Mouse (Mus musculus): ENCODE measurements around the gene Zfp119b. TPM values are rescaled to one million over a fixed set of nuclear protein-coding genes. Genes with fewer than 3 reads are reported as not detected.

Zfp119b gene
- polyA plus RNA-seq, 1 experiment from 2014 or later: 4.4 TPM

DNA sequence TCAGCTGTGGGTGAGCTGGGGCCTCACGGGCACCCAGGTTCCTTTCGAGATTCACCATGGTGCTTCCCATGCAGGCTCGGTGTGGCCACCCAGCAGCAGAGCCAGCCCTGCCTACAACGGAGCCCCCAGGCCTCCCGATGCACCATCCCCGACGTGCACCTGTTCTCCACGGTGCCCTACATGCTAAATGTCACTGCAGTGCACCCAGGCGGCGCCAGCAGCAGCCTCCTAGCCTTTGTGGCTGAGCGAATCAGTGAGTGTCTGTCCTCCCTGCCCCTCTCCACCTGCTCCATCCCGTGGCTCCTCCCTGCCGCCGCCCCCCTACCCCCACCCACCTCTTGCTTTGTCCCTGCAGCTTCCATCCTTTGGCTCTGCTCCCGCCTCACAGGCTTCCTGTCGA lies 4.9 kb upstream of the Zfp119b start:
- TF ChIP-seq EP300 (IDR thresholded peaks at IDR 0.05; ENCODE audit: low read depth) (no peak), CTCF (IDR thresholded peaks at IDR 0.05; ENCODE audit: low read depth) (no peak)
- Histone ChIP-seq H3K36me3 (replicated peaks; ENCODE audit: insufficient read depth, low read length) (no peaks in the 10 kb centered on the region), H3K27ac (ENCODE audit: low read depth) (no peak overlapping the region), H3K4me2 (ENCODE audit: low read depth, low read length) (peak overlapping the region; percentile 47; the same call in 1 of the 2 replicates), H3K4me1 (ENCODE audit: insufficient read depth) (peaks cover 16% of the 10 kb centered on the region), H3K27me3 (ENCODE audit: insufficient read depth, low read length) (no peaks in the 10 kb centered on the region), H3K4me3 (ENCODE audit: low read depth, low read length) (no peak overlapping the region), H3K9me3 (ENCODE audit: low read length) (no peaks in the 10 kb centered on the region), H3K9ac (replicated peaks) (no peak overlapping the region)
- 40% methylated on average over 16 of the region's 16 CpGs for WGBS (ENCODE audit: insufficient replicate concordance)
- no peak for ATAC-seq
- DNase-seq: peak; percentile 13

DNA sequence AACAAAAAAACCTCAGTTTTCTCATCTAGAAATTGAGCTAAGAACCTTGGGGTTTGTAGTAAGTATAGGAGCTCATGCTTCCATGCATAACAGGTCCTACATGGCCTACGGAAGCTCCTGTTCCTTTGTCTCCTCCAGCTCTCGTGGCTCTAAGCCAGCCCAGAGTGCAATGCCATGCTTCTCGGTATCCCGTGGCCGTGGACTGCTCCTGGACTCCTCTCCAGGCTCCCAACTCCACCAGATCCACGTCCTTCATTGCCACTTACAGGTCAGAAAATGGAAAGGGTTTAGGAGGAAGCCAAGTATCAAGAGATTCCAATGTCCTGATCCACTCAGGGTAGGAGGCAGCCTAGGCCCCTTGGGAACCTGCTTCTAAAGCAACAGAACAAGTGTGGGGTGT lies 4.5 kb upstream of the Zfp119b start:
- H3K4me1 ChIP-seq (ENCODE audit: insufficient read depth): peaks cover 16% of the 10 kb centered on the region
- H3K36me3 ChIP-seq (replicated peaks; ENCODE audit: insufficient read depth, low read length): no peaks in the 10 kb centered on the region
- WGBS (ENCODE audit: insufficient replicate concordance): 61% methylated on average over 6 of the region's 6 CpGs
- H3K27ac ChIP-seq (ENCODE audit: low read depth): no peak overlapping the region
- H3K4me3 ChIP-seq (ENCODE audit: low read depth, low read length): no peak overlapping the region
- H3K9me3 ChIP-seq (ENCODE audit: low read length): no peaks in the 10 kb centered on the region
- ATAC-seq (no peak), DNase-seq (no peak)
- H3K27me3 ChIP-seq (ENCODE audit: insufficient read depth, low read length): no peaks in the 10 kb centered on the region
- H3K4me2 ChIP-seq (ENCODE audit: low read depth, low read length): peak overlapping the region; percentile 47; the same call in 1 of the 2 replicates
- no peak overlapping the region; the same call in 1 of the 2 replicates for H3K9ac ChIP-seq (replicated peaks)
- TF ChIP-seq EP300 (IDR thresholded peaks at IDR 0.05; ENCODE audit: low read depth) (no peak), CTCF (IDR thresholded peaks at IDR 0.05; ENCODE audit: low read depth) (no peak)

DNA sequence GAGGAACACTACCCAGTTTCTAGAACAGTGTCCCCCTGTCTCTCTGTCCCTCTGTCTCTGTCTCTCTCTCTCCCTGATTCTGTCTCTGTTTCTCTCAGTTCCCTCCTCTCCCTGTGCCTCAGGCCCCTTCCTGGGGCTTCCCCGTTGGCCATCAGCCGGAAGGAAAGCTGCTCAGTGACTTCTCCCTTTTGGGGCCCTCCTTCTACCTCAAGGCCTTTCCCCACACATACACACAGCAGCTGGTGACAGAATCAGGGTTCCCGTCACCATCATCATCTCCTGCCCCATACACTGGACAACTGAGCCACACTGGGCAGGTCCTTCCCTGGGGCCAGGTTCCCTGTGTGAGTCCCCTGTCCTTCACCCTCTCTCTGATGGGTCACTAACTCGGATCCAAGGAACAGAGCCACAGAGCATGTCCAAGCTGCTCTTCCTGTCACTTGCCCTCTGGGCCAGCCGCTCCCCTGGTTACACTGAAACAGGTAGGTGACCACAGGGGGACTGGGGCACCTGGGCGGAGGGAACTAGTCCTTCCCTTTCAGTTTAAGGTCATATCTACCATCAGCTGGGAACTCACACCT lies 3.2 kb upstream of the Zfp119b start, which contains the start of gene Ebi3:
Ebi3 (plus strand) TSS at position 194 of the 581 bp plus-strand sequence.
- H3K27me3 ChIP-seq (ENCODE audit: insufficient read depth, low read length): no peaks in the 10 kb centered on the region
- DNase-seq (peak; percentile 41), ATAC-seq (peak; percentile 60)
- 0 out of 2 replicates have a peak within 1 kb of the TSS, but pooled peaks have one; percentile 13 for H3K4me3 ChIP-seq (ENCODE audit: low read depth, low read length)
- H3K4me2 ChIP-seq (ENCODE audit: low read depth, low read length): peak within 1 kb of the TSS; percentile 47
- peaks cover 10% of the 10 kb centered on the region for H3K4me1 ChIP-seq (ENCODE audit: insufficient read depth)
- no peaks in the 10 kb centered on the region for H3K9me3 ChIP-seq (ENCODE audit: low read length)
- no peaks in the 10 kb centered on the region for H3K36me3 ChIP-seq (replicated peaks; ENCODE audit: insufficient read depth, low read length)
- TF ChIP-seq CTCF (IDR thresholded peaks at IDR 0.05; ENCODE audit: low read depth): no peak
- no peak for TF ChIP-seq EP300 (IDR thresholded peaks at IDR 0.05; ENCODE audit: low read depth)
- 39% methylated on average over 6 of the region's 6 CpGs for WGBS (ENCODE audit: insufficient replicate concordance)
- H3K9ac ChIP-seq (replicated peaks): no peak within 1 kb of the TSS
- peak within 1 kb of the TSS; percentile 76 for H3K27ac ChIP-seq (ENCODE audit: low read depth)

DNA sequence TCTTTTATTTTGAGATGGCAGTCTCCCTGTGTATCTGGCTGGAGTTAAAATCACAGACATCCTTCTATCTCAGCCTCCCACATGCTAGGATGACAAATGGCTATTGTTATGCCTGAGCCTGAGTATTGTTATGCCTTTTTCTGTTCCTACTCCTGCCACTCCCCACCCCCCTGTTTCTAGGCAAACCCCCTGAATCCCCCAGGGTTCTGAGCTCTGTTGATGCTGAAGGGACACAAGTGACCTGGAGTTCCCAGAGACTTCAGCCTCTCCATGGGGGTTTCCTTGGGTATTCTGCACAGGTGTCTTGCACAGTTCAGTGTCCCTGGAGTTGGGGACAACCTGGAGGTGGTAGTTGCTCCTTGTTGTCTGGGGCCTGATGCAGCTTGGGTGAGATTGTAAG lies 2.7 kb upstream of the Zfp119b start:
- H3K27ac ChIP-seq (ENCODE audit: low read depth): peak overlapping the region; percentile 76
- peak overlapping the region; percentile 47 for H3K4me2 ChIP-seq (ENCODE audit: low read depth, low read length)
- H3K9ac ChIP-seq (replicated peaks): no peak overlapping the region
- no peaks in the 10 kb centered on the region for H3K9me3 ChIP-seq (ENCODE audit: low read length)
- peaks cover 7% of the 10 kb centered on the region for H3K4me1 ChIP-seq (ENCODE audit: insufficient read depth)
- H3K27me3 ChIP-seq (ENCODE audit: insufficient read depth, low read length): no peaks in the 10 kb centered on the region
- no peak for TF ChIP-seq EP300 (IDR thresholded peaks at IDR 0.05; ENCODE audit: low read depth)
- TF ChIP-seq CTCF (IDR thresholded peaks at IDR 0.05; ENCODE audit: low read depth): no peak
- DNase-seq: no peak
- H3K36me3 ChIP-seq (replicated peaks; ENCODE audit: insufficient read depth, low read length): no peaks in the 10 kb centered on the region
- ATAC-seq: no peak
- 0 out of 2 replicates have a peak overlapping the region, but pooled peaks have one; percentile 13 for H3K4me3 ChIP-seq (ENCODE audit: low read depth, low read length)

DNA sequence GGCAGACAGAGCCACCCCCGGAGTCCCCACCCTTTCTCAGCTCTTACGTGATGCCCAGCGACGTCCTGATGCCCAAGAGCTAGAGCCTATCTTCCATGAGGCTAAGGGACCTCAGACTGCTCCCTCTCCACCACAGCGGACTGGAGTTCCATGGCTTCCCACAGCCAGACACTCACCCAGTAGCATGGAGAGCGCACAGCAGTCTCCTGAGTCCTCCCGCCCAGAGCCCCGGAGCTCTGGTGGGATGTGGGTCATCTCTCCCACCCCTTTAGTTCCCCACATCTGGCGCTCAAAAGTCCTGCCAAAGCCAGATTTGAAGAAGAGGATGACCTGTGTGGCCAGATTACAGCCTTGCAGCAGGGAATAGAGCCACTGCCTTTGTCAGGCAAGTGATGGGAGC lies 1.3 kb upstream of the Zfp119b start:
- Histone ChIP-seq H3K27me3 (ENCODE audit: insufficient read depth, low read length) (no peaks in the 10 kb centered on the region), H3K4me3 (ENCODE audit: low read depth, low read length) (no peak overlapping the region), H3K4me2 (ENCODE audit: low read depth, low read length) (no peak overlapping the region), H3K36me3 (replicated peaks; ENCODE audit: insufficient read depth, low read length) (no peaks in the 10 kb centered on the region), H3K4me1 (ENCODE audit: insufficient read depth) (peaks cover 6% of the 10 kb centered on the region; the same call in 1 of the 2 replicates), H3K27ac (ENCODE audit: low read depth) (no peak overlapping the region), H3K9me3 (ENCODE audit: low read length) (no peaks in the 10 kb centered on the region), H3K9ac (replicated peaks) (no peak overlapping the region)
- 74% methylated on average over 9 of the region's 9 CpGs for WGBS (ENCODE audit: insufficient replicate concordance)
- TF ChIP-seq CTCF (IDR thresholded peaks at IDR 0.05; ENCODE audit: low read depth): no peak
- no peak for TF ChIP-seq EP300 (IDR thresholded peaks at IDR 0.05; ENCODE audit: low read depth)
- DNase-seq (no peak), ATAC-seq (no peak)

DNA sequence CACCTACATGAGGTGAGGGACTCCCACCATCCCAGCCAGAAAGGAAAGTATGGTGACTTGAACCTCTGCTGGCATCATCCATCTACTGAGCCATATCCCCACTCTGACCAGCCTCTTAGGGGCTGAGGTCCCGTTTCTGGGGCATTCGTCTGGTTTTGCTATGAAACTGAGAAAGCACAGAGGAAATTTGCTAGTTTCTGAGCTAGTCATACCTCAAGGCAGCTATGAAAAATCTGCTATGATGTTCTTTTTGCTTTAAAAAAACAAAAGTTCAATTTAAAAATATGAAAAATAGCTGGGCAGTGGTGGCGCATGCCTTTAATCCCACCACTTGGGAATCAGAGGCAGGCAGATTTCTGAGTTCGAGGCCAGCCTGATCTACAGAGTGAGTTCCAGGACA lies 653 bp downstream of the Zfp119b start:
- H3K27me3 ChIP-seq (ENCODE audit: insufficient read depth, low read length): no peaks in the 10 kb centered on the region
- 85% methylated on average over 4 of the region's 4 CpGs for WGBS (ENCODE audit: insufficient replicate concordance)
- DNase-seq (no peak), ATAC-seq (no peak)
- TF ChIP-seq CTCF (IDR thresholded peaks at IDR 0.05; ENCODE audit: low read depth): no peak
- TF ChIP-seq EP300 (IDR thresholded peaks at IDR 0.05; ENCODE audit: low read depth): no peak
- no peak overlapping the region for H3K4me2 ChIP-seq (ENCODE audit: low read depth, low read length)
- H3K9me3 ChIP-seq (ENCODE audit: low read length): no peaks in the 10 kb centered on the region
- no peak overlapping the region for H3K4me3 ChIP-seq (ENCODE audit: low read depth, low read length)
- no peak overlapping the region for H3K27ac ChIP-seq (ENCODE audit: low read depth)
- no peaks in the 10 kb centered on the region for H3K36me3 ChIP-seq (replicated peaks; ENCODE audit: insufficient read depth, low read length)
- no peak overlapping the region for H3K9ac ChIP-seq (replicated peaks)
- H3K4me1 ChIP-seq (ENCODE audit: insufficient read depth): peaks cover 6% of the 10 kb centered on the region; the same call in 1 of the 2 replicates
